Mouse (Mus musculus) MEL (cell line): ENCODE measurements around the gene Col8a2.

ENCODE experiments used
- CTCF ChIP-seq, 3 experiments: IDR thresholded peaks in 2 of 3; conservative IDR thresholded peaks in 1 of 3; 2 replicates each; pipeline ENCODE4 v1.5.1; 2011 to 2012; ENCODE audit warnings: low read length in 3 of 3, low read depth in 2 of 3, mild to moderate bottlenecking in 2 of 3, improper control_type of control experiment in 1 of 3, inconsistent platforms in 1 of 3, mixed read lengths in 1 of 3, moderate library complexity in 1 of 3; ENCODE audit not compliant: control insufficient read depth in 1 of 3, insufficient read depth in 1 of 3, poor library complexity in 1 of 3, severe bottlenecking in 1 of 3
- HCFC1 ChIP-seq: IDR thresholded peaks from 2 replicates; pipeline ENCODE4 v1.6.1; 2012; ENCODE audit warnings: low read depth, mild to moderate bottlenecking, inconsistent platforms, low read length, improper control_type of control experiment, moderate library complexity
- KAT2A ChIP-seq: conservative IDR thresholded peaks from 2 replicates; pipeline ENCODE4 v1.6.1; 2012; ENCODE audit warnings: low read depth, low read length, improper control_type of control experiment, inconsistent platforms
- MXI1 ChIP-seq: IDR thresholded peaks from 2 replicates; pipeline ENCODE4 v1.6.1; 2011; ENCODE audit warnings: mild to moderate bottlenecking, low read depth, low read length, improper control_type of control experiment
- POLR2A ChIP-seq, 2 experiments: IDR thresholded peaks; 2 replicates each; pipeline ENCODE4 v1.6.1; 2011 to 2012; ENCODE audit warnings: low read length in 2 of 2, mild to moderate bottlenecking in 2 of 2, control low read depth in 1 of 2, improper control_type of control experiment in 1 of 2, low read depth in 1 of 2, moderate library complexity in 1 of 2; ENCODE audit not compliant: control insufficient read depth in 1 of 2, insufficient read depth in 1 of 2, poor library complexity in 1 of 2
- USF2 ChIP-seq, 2 experiments: IDR thresholded peaks; 2 replicates each; pipeline ENCODE4 v1.6.1; 2011 to 2012; ENCODE audit warnings: improper control_type of control experiment in 2 of 2, low read length in 2 of 2, borderline replicate concordance in 1 of 2, inconsistent platforms in 1 of 2, low read depth in 1 of 2, mild to moderate bottlenecking in 1 of 2; ENCODE audit not compliant: insufficient read depth in 1 of 2

DNA sequence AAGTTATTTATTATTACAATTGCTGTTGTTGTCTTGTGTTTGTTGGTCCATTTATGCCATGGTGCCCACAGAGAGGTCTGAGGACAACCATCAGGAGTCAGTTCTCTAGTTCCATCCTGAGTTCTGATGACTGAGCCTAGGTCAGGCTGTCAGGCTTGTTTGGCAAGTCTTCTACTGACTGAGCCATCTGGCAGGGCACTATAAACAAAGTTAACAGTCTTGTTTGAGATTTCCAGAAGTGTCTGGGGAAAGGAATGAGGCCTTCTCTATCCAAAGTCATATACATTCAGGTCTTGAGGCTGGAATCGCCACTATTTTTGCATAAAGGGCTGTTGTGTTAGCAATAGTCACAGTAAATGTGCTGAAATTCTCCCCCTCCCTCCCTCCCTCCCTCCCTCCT is 45.2 kb downstream of the Col8a2 start:
- TF ChIP-seq POLR2A (IDR thresholded peaks at IDR 0.05; ENCODE audit: control insufficient read depth in 1 of 2, insufficient read depth in 1 of 2, low read depth in 1 of 2, low read length in 2 of 2, poor library complexity in 1 of 2) (no peak), USF2 (IDR thresholded peaks at IDR 0.05; ENCODE audit: borderline replicate concordance in 1 of 2, insufficient read depth in 1 of 2, low read depth in 1 of 2, low read length in 2 of 2) (no peak), CTCF (IDR thresholded peaks at IDR 0.05 in 2 of 3, conservative IDR thresholded peaks at IDR 0.05 in 1 of 3; ENCODE audit: control insufficient read depth in 1 of 3, insufficient read depth in 1 of 3, low read depth in 2 of 3, low read length in 3 of 3, poor library complexity in 1 of 3, severe bottlenecking in 1 of 3) (no peak), MXI1 (no peak), KAT2A (no peak), HCFC1 (no peak)
